Mouse (Mus musculus) cerebellum, postnatal 10 days (tissue): ENCODE measurements at regions not wholly inside any gene's neighbourhood (a gene's known extent, or its start where the extent isn't known, plus 50 kb on each side); places are given as distances from the start of the nearest gene placed in this dataset.
"Not testable (repeated sequence)": the region's sequence is repeated elsewhere in the genome, so short reads cannot be mapped to it uniquely, and the experiment has no call there.

Experiments used
- DNase-seq, 2 experiments: peaks; one replicate each; pipeline ENCODE4 v3.0.0; 2021; ENCODE audit warnings: mixed read lengths in 2 of 2

DNA sequence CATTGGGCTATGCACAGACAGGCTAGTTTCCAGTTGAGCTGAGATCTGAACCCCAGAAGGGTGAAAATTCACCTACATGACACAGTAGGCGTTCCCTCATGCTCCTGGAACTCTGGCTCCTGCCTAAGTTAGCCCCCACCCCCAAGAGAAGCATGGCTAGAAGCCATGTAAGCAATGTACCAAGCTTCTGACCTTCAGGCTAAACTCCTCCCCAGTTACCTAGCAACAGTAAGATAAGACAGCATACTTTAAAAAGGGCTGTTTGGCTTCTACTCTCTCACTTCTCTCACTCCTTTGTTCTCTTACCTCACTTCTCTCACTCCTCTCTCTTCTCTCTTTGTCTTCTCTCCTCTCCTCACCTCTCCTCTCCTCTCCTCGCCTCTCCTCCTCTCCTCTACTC, 629.7 kb upstream of the Prmt6 start:
- DNase-seq = not testable (repeated sequence)

GRCm38 (mm10) chr3:110865989-110866388, 615.2 kb upstream of the Prmt6 start:
- DNase-seq = peak in 1 of 2 experiments; percentile 9

DNA sequence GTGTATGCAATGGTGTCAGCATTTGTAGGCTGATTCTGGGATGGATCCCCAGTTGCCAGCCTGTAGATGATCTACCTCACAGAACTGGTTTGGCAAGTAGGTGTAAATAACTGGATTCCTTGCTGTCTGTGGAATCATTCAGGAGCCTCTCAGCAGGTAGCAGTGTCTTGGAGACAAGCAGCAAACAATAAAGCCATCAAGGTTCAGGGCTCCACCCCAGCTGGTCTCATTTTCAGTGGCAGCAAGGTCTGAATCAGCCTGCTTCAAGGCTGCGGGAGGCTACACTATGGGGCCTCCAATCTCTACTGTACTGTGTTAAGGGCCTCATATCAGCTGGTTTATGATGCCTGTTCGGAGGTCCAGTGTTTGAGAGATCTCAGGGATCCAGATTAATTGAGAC, 596.4 kb upstream of the Prmt6 start:
- no peak for DNase-seq

DNA sequence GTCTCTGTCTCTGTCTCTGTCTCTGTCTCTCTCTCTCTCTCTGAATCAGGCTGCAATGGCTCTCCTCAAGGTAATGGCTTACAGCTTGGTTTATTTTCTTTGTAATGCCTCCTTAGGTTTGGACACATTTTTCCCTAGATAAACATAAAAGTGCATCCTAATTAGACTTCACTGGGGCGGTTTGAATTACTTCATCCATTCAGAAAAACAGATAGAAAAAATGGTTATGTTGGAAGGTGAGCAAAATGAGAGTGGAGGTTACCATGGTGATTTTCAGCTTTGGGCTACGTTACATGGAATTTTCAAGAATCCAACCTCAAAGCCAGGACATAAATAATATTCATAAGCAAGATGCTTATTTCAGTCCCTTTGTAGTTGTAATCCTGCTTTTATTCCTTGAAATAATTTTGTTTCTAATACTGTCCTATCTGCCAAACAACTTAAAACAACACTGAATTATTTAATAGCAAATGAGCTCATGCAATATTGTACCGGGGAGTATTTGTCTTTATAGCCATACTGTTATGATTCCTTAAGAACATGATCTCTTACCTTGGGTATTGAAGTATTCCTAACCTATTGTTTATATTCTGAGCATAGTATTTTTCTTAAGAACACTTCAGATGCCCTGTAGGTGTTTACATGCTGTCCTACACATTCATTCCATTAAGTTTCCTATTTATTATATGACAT, 570.1 kb upstream of the Prmt6 start:
- DNase-seq = no peak

DNA sequence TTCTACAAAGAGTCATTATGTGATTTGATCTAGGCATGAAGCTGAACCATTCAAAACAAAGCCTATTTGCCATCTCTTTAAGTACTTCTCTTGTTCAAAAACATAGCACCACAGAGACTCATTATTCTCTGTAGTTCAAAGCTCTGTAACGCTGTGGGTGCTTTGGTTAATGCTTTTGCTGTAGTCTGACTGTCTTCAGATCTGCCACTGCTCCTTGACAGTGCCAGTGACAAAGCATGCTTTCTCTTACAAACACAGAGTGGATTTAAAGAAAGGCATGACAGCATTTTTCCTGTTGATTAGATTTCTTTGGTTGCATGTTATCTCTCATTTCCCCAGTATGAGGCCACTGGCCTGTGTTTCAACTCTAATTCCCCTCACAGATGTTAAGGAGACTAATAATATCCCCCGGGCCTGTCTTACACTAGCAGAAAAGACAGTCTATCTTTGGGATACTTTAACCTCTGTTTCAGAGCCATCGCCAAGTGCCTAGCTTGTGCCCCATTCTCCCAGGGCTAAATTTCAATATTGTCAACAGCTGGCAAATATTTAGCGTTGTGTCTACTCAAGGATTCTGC, 538.3 kb upstream of the Prmt6 start:
- no peak for DNase-seq

DNA sequence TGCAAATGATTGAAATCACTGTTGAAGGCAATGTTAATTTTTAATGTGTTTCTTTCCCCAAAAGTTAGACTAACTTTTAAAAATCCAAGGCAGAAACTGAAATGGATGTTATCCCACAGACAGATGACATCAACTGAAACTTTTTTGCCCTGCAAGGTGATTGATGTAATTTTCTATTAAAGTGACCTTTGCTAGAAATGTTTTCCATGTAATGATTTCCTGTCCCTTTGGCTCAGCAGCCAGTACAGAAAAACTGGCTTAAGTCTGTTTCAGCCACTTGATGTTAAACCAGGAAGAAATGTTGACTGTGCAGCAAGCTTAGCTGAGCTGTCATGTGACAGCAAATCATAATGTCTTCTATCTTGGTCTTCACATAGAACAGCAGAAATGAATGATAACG, 504.5 kb upstream of the Prmt6 start:
- DNase-seq = no peak

GRCm38 (mm10) chr3:110746273-110746672, 495.5 kb upstream of the Prmt6 start:
- DNase-seq = no peak

GRCm38 (mm10) chr3:110700122-110700521, 449.3 kb upstream of the Prmt6 start:
- DNase-seq = no peak

GRCm38 (mm10) chr3:110667525-110668005, 416.8 kb upstream of the Prmt6 start:
- DNase-seq = no peak

- DNase-seq = no peak
Measured at GRCm38 (mm10) chr3:110666992-110667391, 416.2 kb upstream of the Prmt6 start.

- DNase-seq = no peak
Measured at GRCm38 (mm10) chr3:110657495-110658105, 406.8 kb upstream of the Prmt6 start.

GRCm38 (mm10) chr3:110626326-110626725, 375.5 kb upstream of the Prmt6 start:
- peak; percentile 12 to 39 for DNase-seq

GRCm38 (mm10) chr3:110599175-110599853, 348.5 kb upstream of the Prmt6 start:
- no peak for DNase-seq

GRCm38 (mm10) chr3:110582766-110583165, 332.0 kb upstream of the Prmt6 start:
- DNase-seq = no peak

- DNase-seq = no peak
Measured at GRCm38 (mm10) chr3:110579261-110579660, 328.5 kb upstream of the Prmt6 start.

DNA sequence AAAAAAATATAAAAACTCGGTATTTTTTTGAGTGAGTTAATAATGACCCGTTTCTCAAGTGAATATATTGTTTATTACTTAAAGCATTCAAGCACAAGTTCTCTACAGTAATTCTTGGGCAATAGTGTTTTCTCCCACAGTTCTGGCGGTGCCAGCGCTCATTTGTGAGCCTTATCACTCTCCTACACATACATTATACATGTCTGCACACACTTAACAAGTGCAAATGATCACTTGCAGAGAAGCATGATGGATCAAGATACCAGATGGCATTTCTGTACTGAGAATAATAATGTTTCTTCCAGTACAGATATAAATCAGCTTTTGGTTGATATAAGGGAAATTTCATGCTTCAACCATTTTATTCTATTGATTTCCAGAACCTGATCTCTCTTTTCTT, 316.4 kb upstream of the Prmt6 start:
- no peak for DNase-seq

GRCm38 (mm10) chr3:110547326-110547725, 296.5 kb upstream of the Prmt6 start:
- no peak for DNase-seq

DNA sequence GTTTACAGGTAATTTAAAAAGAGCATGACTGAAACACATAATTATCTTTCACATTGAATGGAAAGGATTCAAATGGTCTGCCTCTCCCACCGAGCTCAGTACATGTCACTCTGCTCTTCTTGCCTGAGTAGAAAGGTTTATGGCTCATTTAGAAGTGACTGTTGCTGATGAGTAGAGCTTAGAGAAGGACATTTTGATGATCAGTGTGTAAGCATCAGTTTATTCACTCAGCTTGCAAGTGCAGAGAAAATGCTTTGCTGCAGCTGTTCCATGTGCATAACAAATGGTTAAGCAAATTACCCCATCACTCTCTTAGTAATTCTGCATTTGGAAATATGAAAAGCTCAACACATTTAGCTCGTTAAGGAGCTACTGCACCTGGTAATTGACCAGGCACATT, 287.5 kb upstream of the Prmt6 start:
- no peak for DNase-seq
